Mouse (Mus musculus) heart, postnatal 0 days (tissue): Measurements from ENCODE around the gene Capn1. TPM values are rescaled to one million over a fixed set of nuclear protein-coding genes. Genes with fewer than 3 reads are reported as not detected.

ENCODE experiments used
- ATAC-seq: fragments of 200-750 bp; cut with Nextera tagmentation; 2 replicates; pipeline ENCODE4 v1.8.0; 2017; ENCODE audit warnings: low read depth, moderate number of reproducible peaks, moderate library complexity; ENCODE audit not compliant: insufficient read depth
- DNase-seq: peaks from one replicate; pipeline ENCODE4 v3.0.0-alpha.2; 2016; ENCODE audit warnings: low spot score
- H3K27ac ChIP-seq: fragments of 300-500 bp; sonication (generic); 2 replicates; pipeline ENCODE4 v1.5.1; 2014; ENCODE audit warnings: low read depth, mild to moderate bottlenecking
- H3K27me3 ChIP-seq: fragments of 300-500 bp; sonication (generic); 2 replicates; pipeline ENCODE4 v1.6.1; 2014; ENCODE audit warnings: low read length, mixed read lengths; ENCODE audit not compliant: control insufficient read depth, insufficient read depth
- H3K36me3 ChIP-seq: fragments of 300-500 bp; sonication (generic); replicated peaks from 2 replicates; pipeline ENCODE4 v1.6.1; 2014; ENCODE audit warnings: low read length, mixed read lengths; ENCODE audit not compliant: control insufficient read depth, insufficient read depth
- H3K4me1 ChIP-seq: fragments of 300-500 bp; sonication (generic); 2 replicates; pipeline ENCODE4 v1.6.1; 2014; ENCODE audit warnings: antibody characterized with exemption; ENCODE audit not compliant: control insufficient read depth, insufficient read depth
- H3K4me2 ChIP-seq: fragments of 300-500 bp; sonication (generic); 2 replicates; pipeline ENCODE4 v1.6.1; 2014; ENCODE audit warnings: low read depth, mild to moderate bottlenecking, low read length, moderate library complexity
- H3K4me3 ChIP-seq: fragments of 300-500 bp; sonication (generic); 2 replicates; pipeline ENCODE4 v1.5.1; 2014; ENCODE audit warnings: low read depth, low read length
- H3K9ac ChIP-seq: fragments of 300-500 bp; sonication (generic); replicated peaks from 2 replicates; pipeline ENCODE4 v1.6.1; 2014; ENCODE audit warnings: low read depth, low read length, mixed read lengths
- H3K9me3 ChIP-seq: fragments of 300-500 bp; sonication (generic); replicated peaks from 2 replicates; pipeline ENCODE4 v1.6.1; 2016; ENCODE audit warnings: low read length; ENCODE audit not compliant: control insufficient read depth
- CTCF ChIP-seq: IDR thresholded peaks from 2 replicates; pipeline ENCODE4 v1.5.1; 2016; ENCODE audit warnings: antibody characterized with exemption, control low read depth, low read depth
- EP300 ChIP-seq: IDR thresholded peaks from 2 replicates; pipeline ENCODE4 v1.6.1; 2016; ENCODE audit warnings: antibody characterized with exemption, low read depth
- WGBS: fragments of 180-500 bp; shearing (Covaris S2); extraction: QIAGEN DNeasy Blood & Tissue Kit; methylation state at CpG from one replicate; pipeline ENCODE4 v1.1.7; 2014; 5-methylcytosine and 5-hydroxymethylcytosine counted together
- polyA plus RNA-seq: library from polyadenylated mRNA; unstranded; fragments of >200 nt; fragmentation: Nextera tagmentation; extraction: Ambion mirVana; gene quantifications from 2 replicates; pipeline ENCODE4 v1.2.1, GENCODE M21; 2015
- total RNA-seq: library from RNA; depleted of rRNA; stranded (reverse); fragments of >200 nt; gene quantifications from 2 replicates; pipeline ENCODE4 v1.2.3, GENCODE M21; 2014; ENCODE audit warnings: low replicate concordance

The Capn1 gene
- total and polyA plus RNA-seq, 2 experiments from 2014 or later, result 5.3 to 19.3 TPM

DNA sequence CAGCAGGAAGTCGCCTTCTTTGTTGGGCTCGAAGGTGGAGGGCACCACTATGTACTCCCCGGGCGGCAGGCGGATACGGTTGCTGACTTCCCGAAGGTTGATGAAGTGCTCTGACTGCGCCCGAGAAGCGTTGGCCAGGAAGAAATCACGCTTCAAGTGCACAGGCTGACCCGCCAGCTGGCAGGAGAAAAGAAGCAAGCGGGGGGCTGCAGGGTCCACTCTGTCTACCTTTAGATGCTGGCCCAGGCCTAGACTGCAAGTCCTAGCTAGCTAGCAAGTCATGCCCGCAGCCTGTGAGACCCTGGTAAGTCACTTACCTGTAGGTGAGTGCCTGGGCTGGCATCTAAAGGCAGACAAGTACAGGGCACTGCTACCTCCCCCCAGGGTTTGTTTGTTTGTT lies 21.0 kb downstream of the Capn1 start:
- H3K27me3 ChIP-seq, result no peaks in the 10 kb centered on the region
- DNase-seq, result no peak
- H3K9me3 ChIP-seq, result no peaks in the 10 kb centered on the region
- no peaks in the 10 kb centered on the region for H3K4me1 ChIP-seq
- H3K4me2 ChIP-seq, result no peak overlapping the region
- H3K9ac ChIP-seq, result no peak overlapping the region
- 75% methylated on average over 14 of the region's 14 CpGs for WGBS
- TF ChIP-seq CTCF, result no peak
- TF ChIP-seq EP300, result no peak
- no peak for ATAC-seq
- peaks cover 7% of the 10 kb centered on the region; the same call in 1 of the 2 replicates for H3K36me3 ChIP-seq
- H3K4me3 ChIP-seq, result no peak overlapping the region
- no peak overlapping the region for H3K27ac ChIP-seq

DNA sequence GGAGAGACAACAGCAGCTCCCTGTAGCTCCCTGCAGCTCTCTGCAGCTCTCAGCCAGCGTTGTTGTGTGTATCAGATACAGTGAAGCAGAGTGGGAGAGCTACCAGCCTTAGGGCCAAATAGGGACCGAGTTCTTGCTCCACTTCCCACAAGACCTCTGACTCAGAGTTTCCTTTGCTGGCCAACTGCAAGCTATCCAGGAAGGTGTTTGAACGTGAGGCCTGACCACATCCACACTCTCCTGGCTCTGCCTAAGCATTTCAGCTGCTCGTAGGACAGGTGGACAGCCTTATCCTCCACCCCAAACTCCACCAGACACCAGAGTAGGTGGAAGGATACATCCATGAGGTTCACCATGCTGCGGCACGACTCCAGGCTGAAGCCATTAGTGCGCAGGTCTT lies 23.7 kb downstream of the Capn1 start:
- ATAC-seq, result no peak
- 65% methylated on average over 7 of the region's 7 CpGs for WGBS

DNA sequence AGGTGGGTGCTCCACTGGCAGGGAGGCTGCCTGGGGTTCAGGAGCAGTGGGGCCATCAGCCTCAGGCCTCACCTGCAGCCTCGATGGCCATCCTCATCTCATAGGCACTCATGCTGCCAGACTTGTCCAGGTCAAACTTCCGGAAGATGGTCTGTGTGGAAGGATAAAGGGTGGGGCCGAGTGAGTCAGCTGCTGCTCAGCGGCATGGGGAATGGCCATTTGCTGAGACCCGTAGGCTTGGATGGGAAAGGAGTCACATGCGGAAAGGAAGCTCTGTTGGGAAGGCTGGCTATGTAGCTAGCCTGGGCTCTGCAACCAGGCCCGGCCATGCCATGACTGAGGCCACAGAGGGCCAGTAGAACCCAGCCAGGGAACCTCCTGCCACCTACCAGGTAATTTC lies 24.2 kb downstream of the Capn1 start:
- Histone ChIP-seq H3K4me1 (no peaks in the 10 kb centered on the region), H3K9ac (no peak overlapping the region), H3K9me3 (no peaks in the 10 kb centered on the region), H3K4me3 (no peak overlapping the region), H3K36me3 (peaks cover 7% of the 10 kb centered on the region; the same call in 1 of the 2 replicates), H3K4me2 (no peak overlapping the region), H3K27me3 (no peaks in the 10 kb centered on the region), H3K27ac (no peak overlapping the region)
- no peak for DNase-seq
- no peak for TF ChIP-seq EP300
- ATAC-seq, result no peak
- WGBS, result 73% methylated on average over 7 of the region's 7 CpGs

More for the DNA sequence above, 23.7 kb downstream of the Capn1 start:
- H3K4me2 ChIP-seq, result no peak overlapping the region
- no peaks in the 10 kb centered on the region for H3K27me3 ChIP-seq
- peaks cover 7% of the 10 kb centered on the region; the same call in 1 of the 2 replicates for H3K36me3 ChIP-seq
- no peak overlapping the region for H3K4me3 ChIP-seq
- no peaks in the 10 kb centered on the region for H3K9me3 ChIP-seq
- no peak for DNase-seq
- H3K27ac ChIP-seq, result no peak overlapping the region
- H3K9ac ChIP-seq, result no peak overlapping the region
- no peaks in the 10 kb centered on the region for H3K4me1 ChIP-seq
- TF ChIP-seq CTCF, result no peak
- TF ChIP-seq EP300, result no peak

DNA sequence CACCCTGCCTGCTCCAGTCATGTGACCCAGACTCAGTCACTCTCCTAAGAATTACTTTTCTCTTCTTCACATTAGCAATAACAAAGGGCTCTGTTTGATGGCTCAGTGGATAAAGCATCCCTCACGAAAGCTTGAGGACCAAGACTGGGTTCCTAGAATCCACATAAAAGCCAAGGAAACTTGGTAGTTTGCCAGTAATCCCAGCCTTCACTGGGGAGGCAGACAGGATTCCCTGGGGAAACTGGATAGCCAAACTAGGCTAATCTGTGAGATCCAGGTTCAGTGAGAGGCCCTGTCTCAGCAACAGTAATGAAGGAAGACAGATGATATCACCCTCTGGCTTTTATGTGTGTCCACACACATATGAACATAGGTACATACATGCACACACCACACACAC lies 24.8 kb downstream of the Capn1 start:
- TF ChIP-seq CTCF, result no peak
- no peak for TF ChIP-seq EP300
- no peak overlapping the region for H3K4me2 ChIP-seq
- WGBS, result 69% methylated on average over 1 of the region's 1 CpGs
- H3K4me3 ChIP-seq, result no peak overlapping the region
- no peaks in the 10 kb centered on the region for H3K27me3 ChIP-seq
- peaks cover 7% of the 10 kb centered on the region; the same call in 1 of the 2 replicates for H3K36me3 ChIP-seq
- no peaks in the 10 kb centered on the region for H3K4me1 ChIP-seq
- DNase-seq (no peak), ATAC-seq (no peak)
- H3K9me3 ChIP-seq, result no peaks in the 10 kb centered on the region
- H3K27ac ChIP-seq, result no peak overlapping the region
- H3K9ac ChIP-seq, result no peak overlapping the region

DNA sequence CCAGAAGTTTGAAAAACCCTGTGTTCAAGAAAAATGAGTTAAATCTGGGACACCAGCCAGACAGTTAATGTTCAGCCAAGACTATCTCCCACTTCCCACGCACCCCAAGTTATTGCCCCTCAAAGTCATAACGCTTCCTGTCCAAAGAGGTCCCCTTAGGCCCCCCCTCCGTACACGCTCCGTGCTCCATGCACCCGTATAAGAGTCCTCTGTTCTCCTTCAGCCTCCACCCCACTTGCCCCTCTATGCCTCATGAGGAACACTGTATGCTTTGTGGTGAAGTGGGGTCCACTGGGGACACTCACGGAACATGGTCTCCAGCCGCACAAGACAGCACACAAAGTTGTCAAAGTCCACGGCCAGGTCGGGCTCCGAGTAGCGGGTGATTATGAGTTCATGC lies 25.7 kb downstream of the Capn1 start:
- Histone ChIP-seq H3K4me3 (no peak overlapping the region), H3K9ac (no peak overlapping the region), H3K36me3 (peaks cover 7% of the 10 kb centered on the region; the same call in 1 of the 2 replicates), H3K27me3 (no peaks in the 10 kb centered on the region), H3K4me1 (no peaks in the 10 kb centered on the region), H3K27ac (no peak overlapping the region), H3K4me2 (no peak overlapping the region), H3K9me3 (no peaks in the 10 kb centered on the region)
- no peak for DNase-seq
- TF ChIP-seq CTCF (no peak), EP300 (no peak)
- 76% methylated on average over 12 of the region's 12 CpGs for WGBS
- no peak for ATAC-seq

DNA sequence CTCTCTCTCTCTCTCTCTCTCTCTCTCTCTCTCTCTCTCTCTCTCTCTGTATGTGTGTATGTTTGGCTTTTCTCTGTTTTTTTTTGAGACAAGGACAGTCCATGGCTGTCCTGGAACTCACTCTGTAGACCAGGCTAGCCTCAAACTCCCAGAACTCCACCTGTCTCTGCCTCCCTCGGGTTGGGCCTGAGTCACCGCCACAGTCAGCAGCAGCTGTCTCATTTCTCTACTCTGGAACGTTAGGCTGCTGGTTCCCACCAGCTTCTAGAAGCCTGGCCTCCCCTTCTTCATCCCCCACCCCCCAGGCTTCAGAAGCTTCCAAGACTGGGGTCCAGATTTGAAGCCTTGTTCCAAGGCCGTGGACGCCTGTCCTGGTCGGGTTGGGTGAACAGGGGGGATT lies 26.1 kb downstream of the Capn1 start:
- TF ChIP-seq EP300, result no peak
- TF ChIP-seq CTCF, result no peak
- 64% methylated on average over 6 of the region's 6 CpGs for WGBS
- Histone ChIP-seq H3K4me1 (no peaks in the 10 kb centered on the region), H3K4me3 (no peak overlapping the region), H3K27me3 (no peaks in the 10 kb centered on the region), H3K4me2 (no peak overlapping the region), H3K9ac (no peak overlapping the region), H3K9me3 (no peaks in the 10 kb centered on the region), H3K27ac (no peak overlapping the region), H3K36me3 (peaks cover 7% of the 10 kb centered on the region; the same call in 1 of the 2 replicates)
- DNase-seq, result no peak
- no peak for ATAC-seq
